Mouse (Mus musculus) cerebellum, postnatal 10 days (tissue): ENCODE results near the gene Babam1.

Experiments used
- DNase-seq, 2 experiments: peaks; one replicate each; pipeline ENCODE4 v3.0.0; 2021; ENCODE audit warnings: mixed read lengths in 2 of 2

Gene Babam1

GRCm38 (mm10) chr8:71381421-71381970 is 15.2 kb upstream of the Babam1 start, which contains the start of gene Nr2f6:
Gene Nr2f6, minus strand, starts transcription at chr8:71381960.
- peak; percentile 84 to 85 for DNase-seq

- DNase-seq = peak; percentile 86 to 92
Measured at GRCm38 (mm10) chr8:71381971-71382961, 14.4 kb upstream of the Babam1 start.

- no peak for DNase-seq
Measured at GRCm38 (mm10) chr8:71383396-71383795, 13.3 kb upstream of the Babam1 start.

GRCm38 (mm10) chr8:71383860-71384259 is 12.8 kb upstream of the Babam1 start:
- no peak for DNase-seq

GRCm38 (mm10) chr8:71385212-71385835 is 11.3 kb upstream of the Babam1 start:
- DNase-seq = no peak

- DNase-seq = no peak
Measured at GRCm38 (mm10) chr8:71388267-71388666, 8.4 kb upstream of the Babam1 start.

GRCm38 (mm10) chr8:71391696-71392095 is 5.0 kb upstream of the Babam1 start:
- no peak for DNase-seq

- DNase-seq = no peak
Measured at GRCm38 (mm10) chr8:71392391-71392790, 4.3 kb upstream of the Babam1 start.

- DNase-seq = peak; percentile 49 to 51
Measured at GRCm38 (mm10) chr8:71392871-71393270, 3.8 kb upstream of the Babam1 start.

GRCm38 (mm10) chr8:71394481-71394880 is 2.2 kb upstream of the Babam1 start:
- no peak for DNase-seq

GRCm38 (mm10) chr8:71395071-71395470 is 1.6 kb upstream of the Babam1 start:
- DNase-seq = no peak

- peak in 1 of 2 experiments; percentile 17 for DNase-seq
Measured at GRCm38 (mm10) chr8:71395629-71396028, 1.0 kb upstream of the Babam1 start, which contains the start of gene Ushbp1. Gene Ushbp1, minus strand, starts transcription at chr8:71395802.

- DNase-seq = no peak
Measured at GRCm38 (mm10) chr8:71397701-71398100, 1.0 kb downstream of the Babam1 start.

- no peak for DNase-seq
Measured at GRCm38 (mm10) chr8:71400826-71401225, 4.2 kb downstream of the Babam1 start.

- DNase-seq = no peak
Measured at GRCm38 (mm10) chr8:71401454-71401853, 4.8 kb downstream of the Babam1 start.

GRCm38 (mm10) chr8:71402446-71402964 is 5.8 kb downstream of the Babam1 start:
- DNase-seq = no peak

- DNase-seq = no peak
Measured at GRCm38 (mm10) chr8:71403107-71403885, 6.6 kb downstream of the Babam1 start.

- DNase-seq = no peak
Measured at GRCm38 (mm10) chr8:71404011-71404410, 7.3 kb downstream of the Babam1 start.

- DNase-seq = no peak
Measured at GRCm38 (mm10) chr8:71404951-71405351, 8.3 kb downstream of the Babam1 start.

GRCm38 (mm10) chr8:71405401-71406098 is 8.9 kb downstream of the Babam1 start, which contains the start of gene Ankle1:
Gene Ankle1, plus strand, starts transcription at chr8:71406010.
- DNase-seq = peak; percentile 97 to 98
